In the genomic region with DNA sequence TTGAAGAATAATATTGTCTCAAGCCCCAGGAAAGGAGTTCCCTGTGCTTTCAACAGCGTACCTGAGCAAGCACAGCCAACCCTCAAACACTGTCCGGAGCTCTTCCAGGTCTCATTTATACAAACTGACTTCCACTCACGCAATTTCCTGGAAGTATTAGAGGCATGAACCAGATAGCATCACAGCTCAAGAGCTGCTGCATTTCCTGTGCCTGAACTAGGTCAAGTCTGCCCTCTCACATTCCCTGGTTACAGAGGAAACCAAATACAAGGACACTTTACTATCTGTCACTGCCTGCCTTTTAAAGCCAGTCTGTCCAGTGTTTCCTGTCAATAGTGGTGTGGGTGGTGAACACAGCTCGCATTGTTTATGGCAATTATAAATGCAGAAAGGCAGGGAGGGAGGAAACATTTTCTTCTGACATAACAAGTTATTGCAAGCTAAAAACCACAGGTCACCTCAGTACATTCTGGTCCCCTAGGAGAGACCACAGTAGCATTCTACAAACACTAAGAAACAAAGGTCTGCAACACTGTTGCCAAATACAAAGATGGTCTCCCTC, we compare ENCODE assay signal across 20 mouse cellular contexts.
DNase-seq lines count a peak whose midpoint lies in the region; ATAC-seq and TF ChIP-seq lines count a peak whose summit lies in the region.
"Had no signal": no experiment of that assay in that cellular context is flagged by ENCODE, and none has a peak within 500 bp of the region (broad histone marks: within the 10 kb centered on the region; RNA-seq: fewer than 3 reads in every experiment).

No protein-coding gene starts in this region.

- no peak overlapping the region for H3K4me3 ChIP-seq in kidney, embryonic 15.5 days (replicated peaks)
- no peak overlapping the region for H3K4me3 ChIP-seq in lung, embryonic 14.5 days (ENCODE audit: low read depth, low read length)
- H3K4me3 ChIP-seq: embryonic facial prominence, embryonic 12.5 days; forebrain, embryonic 15.5 days; heart, embryonic 13.5 days had no signal

- H3K9ac ChIP-seq in kidney, embryonic 15.5 days = no peak overlapping the region
- no peak overlapping the region for H3K9ac ChIP-seq in lung, embryonic 14.5 days
- H3K9ac ChIP-seq: embryonic facial prominence, embryonic 12.5 days; forebrain, embryonic 15.5 days; heart, embryonic 13.5 days had no signal

- no peaks in the 10 kb centered on the region for H3K9me3 ChIP-seq in kidney, embryonic 15.5 days (replicated peaks)
- H3K9me3 ChIP-seq in lung, embryonic 14.5 days (ENCODE audit: low read depth, low read length) = no peaks in the 10 kb centered on the region
- H3K9me3 ChIP-seq: embryonic facial prominence, embryonic 12.5 days; forebrain, embryonic 15.5 days; G1E; heart, embryonic 13.5 days had no signal

- ATAC-seq in kidney, embryonic 15.5 days (replicated peaks; ENCODE audit: low FRiP score) = peak; percentile 72
- ATAC-seq in lung, embryonic 14.5 days (ENCODE audit: insufficient read depth) = no peak
- ATAC-seq: CD4-positive, CD25-positive, alpha-beta regulatory T cell, adult 4 months; forebrain, embryonic 15.5 days had no signal

- H3K27ac ChIP-seq in kidney, embryonic 15.5 days = peak overlapping the region; percentile 51; the same call in 1 of the 2 replicates
- H3K27ac ChIP-seq in lung, embryonic 14.5 days (ENCODE audit: low read depth) = no peak overlapping the region
- H3K27ac ChIP-seq: embryonic facial prominence, embryonic 12.5 days; forebrain, embryonic 15.5 days; heart, embryonic 13.5 days had no signal

- TF ChIP-seq CTCF in lung, embryonic 14.5 days (IDR thresholded peaks at IDR 0.05; ENCODE audit: low read depth) = no peak

- H3K4me1 ChIP-seq in kidney, embryonic 15.5 days = peaks cover 38% of the 10 kb centered on the region
- H3K4me1 ChIP-seq in lung, embryonic 14.5 days (ENCODE audit: insufficient read depth) = peaks cover 10% of the 10 kb centered on the region; the same call in 1 of the 2 replicates

- WGBS in kidney, embryonic 15.5 days = 39% methylated on average over 4 of the region's 4 CpGs
- WGBS in lung, embryonic 14.5 days = 54% methylated on average over 4 of the region's 4 CpGs

- H3K27me3 ChIP-seq in kidney, embryonic 15.5 days = no peaks in the 10 kb centered on the region
- H3K27me3 ChIP-seq in lung, embryonic 14.5 days (ENCODE audit: insufficient read depth, low read length) = no peaks in the 10 kb centered on the region
- H3K27me3 ChIP-seq: embryonic facial prominence, embryonic 12.5 days; forebrain, embryonic 15.5 days; heart, embryonic 13.5 days had no signal

- DNase-seq in heart, adult 11 months = peak; percentile 68
- no peak for DNase-seq in heart, adult 9 months (ENCODE audit: low spot score in 2 of 2)
- no peak for DNase-seq in kidney, postnatal 4 days
- DNase-seq in lung, embryonic 14.5 days = peak; percentile 18
- DNase-seq in lung, postnatal 14 days = no peak
- DNase-seq in kidney, postnatal 36 days = peak; percentile 2 to 13
- no peak for DNase-seq in frontal cortex, postnatal 10 days (ENCODE audit: low spot score in 2 of 2)
- DNase-seq: adrenal gland, postnatal 14 days; B cell, adult 2 months; cerebellum, adult 11-12 months; cerebellum, adult 9-10 months; cerebellum, postnatal 25 days; gastrocnemius, postnatal 14 days; heart, postnatal 36 days had no signal

- H3K4me2 ChIP-seq in kidney, embryonic 15.5 days = no peak overlapping the region
- no peak overlapping the region for H3K4me2 ChIP-seq in lung, embryonic 14.5 days
- H3K4me2 ChIP-seq: embryonic facial prominence, embryonic 12.5 days; forebrain, embryonic 15.5 days; heart, embryonic 13.5 days had no signal

- no peaks in the 10 kb centered on the region for H3K36me3 ChIP-seq in kidney, embryonic 15.5 days
- no peaks in the 10 kb centered on the region for H3K36me3 ChIP-seq in lung, embryonic 14.5 days (ENCODE audit: insufficient read depth)
- H3K36me3 ChIP-seq: embryonic facial prominence, embryonic 12.5 days; forebrain, embryonic 15.5 days; G1E; heart, embryonic 13.5 days had no signal

Comparison
In these comparisons a context has a peak if more than half of its experiments do, and no peak if none do; other contexts are left out.
1. DNase-seq: peak in heart, adult 11 months (single experiment), lung, embryonic 14.5 days (single experiment) and kidney, postnatal 36 days (2 of 2); none in heart, adult 9 months (0 of 2), kidney, postnatal 4 days (0 of 2), lung, postnatal 14 days (single experiment) and frontal cortex, postnatal 10 days (0 of 2).